Mouse (Mus musculus) macrophage (primary cell): ENCODE measurements around the gene Vmn1r89. TPM values are rescaled to one million over a fixed set of nuclear protein-coding genes. Genes with fewer than 3 reads are reported as not detected.

Source experiments
- H3K27ac ChIP-seq: fragments of 350-480 bp; formaldehyde crosslinking; 2 replicates; pipeline ENCODE4 v1.9.0; 2021
- H3K36me3 ChIP-seq: fragments of 350-480 bp; formaldehyde crosslinking; 2 replicates; pipeline ENCODE4 v1.9.0; 2021; ENCODE audit errors: inconsistent target
- H3K4me3 ChIP-seq: fragments of 350-480 bp; formaldehyde crosslinking; 2 replicates; pipeline ENCODE4 v1.9.0; 2021; ENCODE audit errors: inconsistent target
- H3K79me2 ChIP-seq: fragments of 350-480 bp; formaldehyde crosslinking; 2 replicates; pipeline ENCODE4 v1.9.0; 2021; ENCODE audit errors: inconsistent target
- WGBS: methylation state at CpG from one replicate; pipeline ENCODE4 v1.1.7; 2026; ENCODE audit warnings: inconsistent platforms; ENCODE audit not compliant: missing documents; 5-methylcytosine and 5-hydroxymethylcytosine counted together
- polyA plus RNA-seq: library from polyadenylated mRNA; stranded (reverse); fragments of 250-400 nt; gene quantifications from 3 replicates; pipeline ENCODE4 v1.2.4, GENCODE M21; 2018; ENCODE audit warnings: inconsistent platforms
- total RNA-seq, 78 experiments: library from RNA; depleted of rRNA; stranded (reverse); fragments of 250-400 nt; gene quantifications; 1 replicate in 9 of 78; 2 replicates in 24 of 78; 3 replicates in 43 of 78; 4 replicates in 2 of 78; pipeline ENCODE4 v1.2.4; 2018; ENCODE audit warnings: inconsistent platforms in 56 of 78

Gene Vmn1r89
- total RNA-seq (2018; cell fraction: chromatin; rRNA removed), result not detected
- not detected for total RNA-seq (2018; cell fraction: cytosol; rRNA removed)
- total RNA-seq (2018; cell fraction: nucleus; rRNA removed), result not detected
- not detected in 3 replicates for polyA plus RNA-seq

DNA sequence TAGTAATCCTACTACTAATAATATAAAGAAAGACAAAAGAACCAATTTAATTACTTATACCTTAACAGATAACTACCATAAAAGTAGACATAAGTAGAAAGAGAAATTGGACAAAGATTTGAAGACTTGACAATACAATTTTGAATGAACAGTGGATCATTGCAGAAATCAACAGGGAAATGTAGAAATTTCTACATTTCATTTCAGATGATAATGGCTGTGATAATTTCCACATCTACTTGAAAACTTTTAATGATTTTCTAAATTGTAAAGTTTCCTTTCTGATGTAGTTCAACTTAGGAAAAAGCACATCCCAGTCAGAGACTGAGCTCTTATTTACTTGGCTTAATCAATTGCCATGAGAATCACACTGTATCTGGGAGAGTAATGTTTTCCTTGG lies at the start of gene Vmn1r89:
TSS of gene Vmn1r89 (plus strand) at position 301 of the 400 bp plus-strand sequence.
- no peaks in the 10 kb centered on the region for H3K79me2 ChIP-seq
- no peak within 1 kb of the TSS for H3K4me3 ChIP-seq
- H3K27ac ChIP-seq, result no peak within 1 kb of the TSS
- no peaks in the 10 kb centered on the region for H3K36me3 ChIP-seq

DNA sequence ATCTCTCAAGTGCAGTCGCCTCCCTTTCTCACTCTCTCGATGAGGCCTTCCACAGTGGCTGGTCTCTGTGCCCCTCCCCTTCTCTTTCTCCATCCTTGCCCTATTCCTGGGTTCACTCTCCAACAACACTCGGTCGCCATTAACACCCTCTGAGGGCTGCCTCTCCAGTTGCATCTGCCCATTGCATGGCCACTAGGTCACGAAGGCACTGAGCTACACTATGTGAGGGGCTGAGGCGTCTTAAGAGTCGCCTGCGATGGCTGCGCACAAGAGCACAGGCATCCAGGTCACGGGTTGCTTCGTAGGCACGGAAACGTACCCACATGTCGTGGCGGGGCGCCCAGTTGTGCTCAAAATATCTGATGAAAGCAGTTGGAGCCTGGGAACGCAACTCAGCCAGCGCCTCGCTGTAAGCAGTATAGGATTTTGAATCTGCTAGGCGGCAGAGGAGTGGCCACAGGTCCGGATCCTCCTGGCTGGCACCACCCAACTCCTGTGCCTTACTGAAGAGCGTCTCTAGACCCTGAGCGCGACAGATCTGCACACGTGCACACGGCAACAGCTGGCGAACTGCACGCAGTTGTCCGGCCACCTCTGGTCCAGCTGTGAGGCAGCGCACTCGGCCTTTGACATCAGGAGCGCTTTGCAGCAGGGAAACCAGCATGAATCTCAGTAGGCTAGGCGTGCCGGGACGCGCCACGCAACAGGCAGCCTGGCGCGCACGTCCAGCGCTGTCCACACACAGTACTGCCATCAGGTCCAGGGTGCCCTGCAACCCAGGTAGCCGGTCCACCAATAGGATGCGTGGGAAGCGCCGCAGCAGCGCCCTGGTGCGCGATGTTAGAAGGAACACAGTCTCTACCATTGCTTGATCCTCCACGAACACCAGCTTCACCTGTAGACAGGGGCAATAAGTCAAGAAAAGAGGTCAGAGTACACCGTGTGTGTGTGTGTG lies 48.2 kb downstream of the Vmn1r89 start:
- Histone ChIP-seq H3K27ac (no peak overlapping the region), H3K79me2 (no peaks in the 10 kb centered on the region), H3K36me3 (no peaks in the 10 kb centered on the region), H3K4me3 (no peak overlapping the region)
- WGBS, result 58% methylated on average over 46 of the region's 50 CpGs

DNA sequence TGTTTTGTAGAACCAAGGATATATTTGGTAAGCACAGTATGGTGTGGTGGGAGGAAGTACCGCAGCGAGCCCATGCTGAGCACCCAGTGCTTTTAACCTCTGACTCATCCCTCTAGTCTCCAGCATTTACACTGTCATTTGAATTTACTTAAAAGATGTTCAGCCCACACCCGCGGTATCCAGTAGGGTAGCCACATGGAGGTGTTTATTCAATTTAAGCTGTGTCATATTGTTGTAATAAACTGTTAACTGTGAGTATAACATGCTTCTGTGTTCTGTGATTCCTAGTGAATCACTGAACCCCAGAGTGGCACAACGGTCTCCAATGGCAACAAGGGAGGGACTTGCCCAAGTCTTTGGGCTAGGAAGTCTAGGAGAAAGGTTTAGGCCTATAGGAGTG lies 51.0 kb downstream of the Vmn1r89 start:
- 87% methylated on average over 5 of the region's 5 CpGs for WGBS
- Histone ChIP-seq H3K4me3 (no peak overlapping the region), H3K27ac (no peak overlapping the region), H3K36me3 (no peaks in the 10 kb centered on the region), H3K79me2 (no peaks in the 10 kb centered on the region)

DNA sequence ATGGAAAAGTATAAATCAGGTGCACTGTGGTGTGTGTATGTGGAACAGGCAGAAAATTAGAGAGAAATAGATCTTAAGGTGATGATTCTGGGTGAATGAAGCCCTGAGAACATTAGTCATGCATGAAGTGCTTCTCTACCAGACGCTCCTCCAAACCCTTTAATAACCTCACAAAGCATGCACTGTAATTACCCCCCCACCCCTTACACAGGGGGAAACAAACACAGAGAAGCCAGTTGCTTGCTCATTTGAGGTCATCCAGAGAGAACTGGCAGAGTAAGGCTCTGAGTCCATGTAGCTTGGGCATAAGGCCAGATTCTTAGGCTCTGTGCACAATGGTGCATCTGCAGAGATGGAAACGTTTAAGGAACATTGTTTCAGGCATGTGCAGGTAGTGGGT lies 51.6 kb downstream of the Vmn1r89 start:
- WGBS, result 77% methylated on average over 2 of the region's 2 CpGs
- no peaks in the 10 kb centered on the region for H3K79me2 ChIP-seq
- no peak overlapping the region for H3K27ac ChIP-seq
- no peak overlapping the region for H3K4me3 ChIP-seq
- H3K36me3 ChIP-seq, result no peaks in the 10 kb centered on the region

DNA sequence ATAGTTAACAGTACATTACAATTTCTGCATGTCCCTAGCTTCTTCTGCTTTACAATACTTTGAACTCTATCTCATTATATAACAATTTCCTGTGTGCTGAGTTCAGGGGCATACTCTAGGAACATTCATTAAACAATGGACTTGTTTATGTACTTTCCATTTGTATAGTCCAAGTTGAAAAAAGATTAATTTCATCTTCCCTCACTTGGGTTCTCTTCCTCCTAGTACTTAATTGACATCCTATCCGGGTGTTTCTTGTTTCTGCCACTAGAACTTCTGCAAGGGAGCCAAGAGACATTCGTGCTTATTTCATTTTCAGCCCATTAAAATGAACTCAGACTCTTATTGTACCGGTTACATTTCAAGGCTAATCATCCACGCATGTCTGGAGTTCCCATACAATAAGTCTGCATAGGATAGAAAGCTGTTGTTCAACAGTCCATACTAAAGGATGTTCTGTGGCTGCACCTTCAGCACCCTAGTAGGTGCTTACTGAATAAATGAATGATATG lies 56.0 kb downstream of the Vmn1r89 start:
- Histone ChIP-seq H3K4me3 (no peak overlapping the region), H3K27ac (no peak overlapping the region), H3K36me3 (no peaks in the 10 kb centered on the region), H3K79me2 (no peaks in the 10 kb centered on the region)
- WGBS, result 94% methylated on average over 4 of the region's 4 CpGs

DNA sequence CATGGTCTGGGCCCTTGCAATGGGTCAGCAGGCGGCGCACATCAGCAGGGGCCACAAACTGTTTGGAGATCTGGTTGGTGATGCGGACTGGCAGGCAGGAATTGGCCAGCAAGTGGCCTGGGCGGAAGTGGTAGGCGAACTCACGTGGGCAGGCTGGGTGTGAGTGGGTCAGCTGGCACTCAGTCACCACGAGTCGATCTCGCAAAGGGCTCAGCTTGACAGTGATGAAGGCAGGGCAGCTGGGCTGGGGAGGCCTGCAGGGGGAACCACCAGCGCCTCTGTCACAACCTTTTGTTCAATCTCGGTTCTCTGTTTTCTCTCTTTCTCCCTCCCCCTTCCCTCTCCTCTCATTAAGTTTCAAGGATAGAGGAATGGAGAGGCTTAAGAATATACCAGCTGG lies 56.6 kb downstream of the Vmn1r89 start:
- Histone ChIP-seq H3K79me2 (no peaks in the 10 kb centered on the region), H3K4me3 (no peak overlapping the region)
- WGBS, result 86% methylated on average over 11 of the region's 11 CpGs

More for the DNA sequence above, 56.6 kb downstream of the Vmn1r89 start:
- H3K27ac ChIP-seq, result no peak overlapping the region
- H3K36me3 ChIP-seq, result no peaks in the 10 kb centered on the region

Other genes with a start within 250 kb of the Vmn1r89 start
- 3.0 to 3.7 TPM (median 3.1 TPM) in 3 replicates for gene Zfp324, start 247.2 kb upstream of the Vmn1r89 start, polyA plus RNA-seq
- 1.6 to 1.8 TPM (median 1.7 TPM) in 3 replicates for gene Zfp446, start 235.2 kb upstream of the Vmn1r89 start, polyA plus RNA-seq
- not detected in 3 replicates for gene Slc27a5, start 214.8 kb upstream of the Vmn1r89 start, polyA plus RNA-seq
- gene Trim28, start 213.9 kb upstream of the Vmn1r89 start, polyA plus RNA-seq, result 64.2 to 120 TPM (median 85.7 TPM) in 3 replicates
- 7.4 to 11.7 TPM (median 11.4 TPM) in 3 replicates for gene Zbtb45, start 203.0 kb upstream of the Vmn1r89 start, polyA plus RNA-seq
- gene Chmp2a, start 178.2 kb upstream of the Vmn1r89 start, polyA plus RNA-seq, result 186 to 358 TPM (median 214 TPM) in 3 replicates
- gene Ube2m, start 174.7 kb upstream of the Vmn1r89 start, polyA plus RNA-seq, result 132 to 209 TPM (median 195 TPM) in 3 replicates
- 0.28 to 0.98 TPM (median 0.39 TPM) in 3 replicates for gene Mzf1, start 158.3 kb upstream of the Vmn1r89 start, polyA plus RNA-seq
- not detected in 3 replicates for gene Vmn1r85, start 117.8 kb upstream of the Vmn1r89 start, polyA plus RNA-seq
- gene Vmn1r86, start 93.1 kb upstream of the Vmn1r89 start, polyA plus RNA-seq, result not detected in 3 replicates
- not detected in 3 replicates for gene Vmn1r87, start 72.9 kb upstream of the Vmn1r89 start, polyA plus RNA-seq
- gene Vmn1r88, start 53.5 kb upstream of the Vmn1r89 start, polyA plus RNA-seq, result not detected in 3 replicates
- 5.4 to 37.3 TPM (median 35.3 TPM) in 3 replicates for gene Lig1, start 64.3 kb downstream of the Vmn1r89 start, polyA plus RNA-seq
- gene Zswim9, start 65.7 kb downstream of the Vmn1r89 start, polyA plus RNA-seq, result 2.6 to 4.6 TPM (median 4.1 TPM) in 3 replicates
- gene Pla2g4c, start 111.6 kb downstream of the Vmn1r89 start, polyA plus RNA-seq, result 0.12 to 0.19 TPM in 2 of 3 replicates, not detected in the other
- gene Cabp5, start 185.1 kb downstream of the Vmn1r89 start, polyA plus RNA-seq, result not detected in 3 replicates
- gene Bsph1, start 237.8 kb downstream of the Vmn1r89 start, polyA plus RNA-seq, result not detected in 3 replicates